Mouse (Mus musculus) CD4-positive, CD25-positive, alpha-beta regulatory T cell, adult 4 months (primary cell): ENCODE results near the gene Acox3. TPM values are rescaled to one million over a fixed set of nuclear protein-coding genes. Genes with fewer than 3 reads are reported as not detected.
A peak's percentile ranks its signal among the peaks of the same experiment; 100 is the strongest.

Experiments used
- ATAC-seq: one replicate; pipeline ENCODE4 v1.8.0; 2017
- polyA plus RNA-seq, 2 experiments: library from polyadenylated mRNA; unstranded; fragments of 100-300 nt; shearing (Covaris generic); gene quantifications; one replicate each; pipeline ENCODE4 v1.2.1; 2017

The Acox3 gene
- 10 to 100 TPM; 19.1 to 42.0 TPM for polyA plus RNA-seq

GRCm38 (mm10) chr5:35582445-35583220 lies at the start of gene Acox3:
Gene Acox3 (plus strand): TSS chr5:35583040.
- peak; percentile 95 for ATAC-seq

DNA sequence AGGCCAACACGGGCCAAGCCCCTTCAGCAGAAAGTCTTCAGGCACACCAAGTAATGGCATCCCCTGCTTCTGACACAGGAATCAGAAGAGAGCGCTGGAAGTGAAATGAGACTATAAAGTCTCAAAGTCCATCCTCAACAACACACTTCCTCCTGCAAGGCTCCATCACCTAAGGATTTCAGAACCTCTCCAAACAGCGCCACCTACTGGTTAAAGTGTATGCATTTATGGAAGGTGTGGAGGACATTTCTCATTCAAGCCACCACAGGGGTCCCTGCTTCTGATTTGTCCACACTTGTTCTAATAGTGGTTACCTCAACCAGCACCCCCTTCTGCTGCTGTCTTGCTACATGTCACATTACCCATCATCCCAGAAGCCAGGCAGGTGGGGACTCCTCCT lies 46.6 kb upstream of the Acox3 start:
- no peak for ATAC-seq

DNA sequence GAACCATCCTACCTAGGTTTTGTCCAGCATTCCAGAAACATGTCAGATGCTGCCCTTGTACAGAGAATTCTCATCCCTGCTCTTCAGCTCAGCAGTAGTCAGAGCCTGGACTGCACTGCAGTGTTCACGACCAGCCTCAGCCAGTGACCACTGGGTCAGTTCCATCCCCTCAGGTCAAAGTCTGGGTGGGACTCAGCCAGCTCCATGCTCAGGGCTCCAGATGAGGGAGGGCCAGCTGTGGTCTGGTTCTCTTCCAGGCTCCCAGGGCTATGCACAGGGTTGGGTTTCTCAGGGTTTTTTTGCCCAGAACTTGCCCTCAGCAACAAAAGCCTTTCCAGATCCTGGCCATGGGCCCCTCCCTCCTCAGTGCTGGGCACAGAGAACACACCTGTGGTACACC lies 45.4 kb upstream of the Acox3 start:
- ATAC-seq = no peak

DNA sequence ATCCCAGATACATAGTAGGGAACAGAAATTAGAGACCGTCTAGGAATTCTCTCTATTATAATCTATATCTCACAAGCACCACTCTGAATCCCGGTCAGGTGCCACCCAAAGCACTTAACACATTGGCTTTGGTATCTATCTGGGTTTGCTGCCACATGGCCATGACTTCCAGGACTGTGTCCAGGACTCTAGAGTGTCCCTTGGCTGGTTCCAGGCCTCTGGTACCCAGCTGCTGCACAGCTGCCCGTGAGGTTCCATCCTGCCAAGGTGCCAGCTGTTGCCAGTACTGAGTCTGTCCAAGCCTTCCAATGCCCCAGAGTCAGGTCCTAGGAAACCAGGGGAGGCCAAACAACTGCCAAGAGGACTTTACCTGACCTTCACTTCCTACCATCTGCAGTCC lies 44.8 kb upstream of the Acox3 start:
- ATAC-seq = no peak

DNA sequence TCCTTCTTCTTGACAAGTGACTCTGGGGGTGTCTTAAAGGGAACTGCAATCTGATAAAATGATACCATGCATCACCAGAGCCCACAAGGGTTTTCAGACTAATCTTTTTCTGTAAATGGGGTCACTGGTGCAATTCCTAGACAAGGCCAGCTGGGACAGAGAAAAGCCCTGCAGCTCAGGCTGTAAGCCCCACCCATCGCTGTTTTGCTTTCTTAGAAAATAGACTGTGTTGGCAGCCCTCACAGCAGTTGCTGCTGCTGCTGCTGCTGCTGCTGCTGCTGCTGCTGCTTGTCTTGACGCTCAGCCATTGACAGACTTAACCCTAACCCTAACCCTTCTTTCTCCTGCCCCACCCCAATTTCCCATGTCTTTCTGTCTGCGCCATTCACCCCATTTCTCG lies 43.3 kb upstream of the Acox3 start:
- ATAC-seq = no peak

GRCm38 (mm10) chr5:35540555-35540954 lies 42.3 kb upstream of the Acox3 start:
- no peak for ATAC-seq

- no peak for ATAC-seq
Observed at GRCm38 (mm10) chr5:35541059-35541790, 41.6 kb upstream of the Acox3 start.

GRCm38 (mm10) chr5:35546127-35546526 lies 36.7 kb upstream of the Acox3 start:
- ATAC-seq = no peak

GRCm38 (mm10) chr5:35551855-35552837 lies 30.7 kb upstream of the Acox3 start:
- ATAC-seq = no peak

DNA sequence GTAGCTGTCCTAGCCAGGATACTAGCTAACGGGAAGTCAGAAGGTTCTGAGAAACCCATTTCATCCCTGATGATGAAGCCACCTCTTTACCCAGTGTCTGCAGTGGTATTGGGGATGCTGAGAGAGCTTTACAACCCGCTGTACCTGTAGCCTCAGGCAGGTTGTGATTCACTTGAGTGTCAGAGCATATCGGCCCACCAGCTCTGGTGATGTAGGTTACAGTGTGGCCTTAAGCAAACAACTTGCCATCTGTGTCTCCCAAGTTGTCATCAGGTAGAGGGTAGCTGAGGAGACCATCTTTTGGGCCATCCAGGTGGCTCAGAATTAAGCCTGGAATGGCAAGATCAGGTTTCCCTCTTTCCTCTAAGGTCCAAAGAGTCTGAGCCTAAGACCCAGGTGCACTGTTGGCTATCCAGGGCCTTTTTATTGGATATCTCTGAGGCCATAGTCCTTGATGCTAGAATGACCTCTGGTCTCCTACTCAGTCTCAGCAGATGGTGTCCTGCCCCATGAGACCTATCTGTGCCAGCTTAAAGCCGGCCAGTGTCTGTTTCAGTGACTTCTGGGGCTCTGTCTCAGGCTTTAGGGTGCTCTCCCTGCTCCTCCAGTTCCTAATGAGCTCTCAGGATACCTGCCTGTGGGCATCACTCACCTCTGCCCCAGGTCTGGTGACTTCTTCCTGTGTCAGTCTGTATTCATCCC lies 29.9 kb upstream of the Acox3 start:
- ATAC-seq = no peak

DNA sequence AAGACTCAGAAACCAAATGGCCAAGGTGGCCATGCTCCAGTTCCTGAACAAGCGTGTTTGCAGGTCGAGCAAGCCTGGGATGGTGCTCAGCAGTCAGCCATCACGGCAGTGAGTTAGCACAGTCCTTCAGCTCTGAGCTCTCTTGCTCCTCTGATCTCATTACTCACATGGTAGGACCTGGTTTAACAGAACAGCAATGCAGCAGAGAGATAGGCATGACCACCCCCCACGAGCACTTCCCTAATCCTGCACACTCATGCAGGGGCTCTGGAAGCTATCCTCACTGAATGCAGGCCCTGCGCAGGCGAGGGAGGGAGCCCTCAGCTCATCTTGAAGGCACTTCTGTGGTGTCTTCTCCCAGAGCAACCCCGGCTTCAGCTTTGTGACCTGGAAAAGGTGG lies 26.4 kb upstream of the Acox3 start:
- ATAC-seq = no peak

DNA sequence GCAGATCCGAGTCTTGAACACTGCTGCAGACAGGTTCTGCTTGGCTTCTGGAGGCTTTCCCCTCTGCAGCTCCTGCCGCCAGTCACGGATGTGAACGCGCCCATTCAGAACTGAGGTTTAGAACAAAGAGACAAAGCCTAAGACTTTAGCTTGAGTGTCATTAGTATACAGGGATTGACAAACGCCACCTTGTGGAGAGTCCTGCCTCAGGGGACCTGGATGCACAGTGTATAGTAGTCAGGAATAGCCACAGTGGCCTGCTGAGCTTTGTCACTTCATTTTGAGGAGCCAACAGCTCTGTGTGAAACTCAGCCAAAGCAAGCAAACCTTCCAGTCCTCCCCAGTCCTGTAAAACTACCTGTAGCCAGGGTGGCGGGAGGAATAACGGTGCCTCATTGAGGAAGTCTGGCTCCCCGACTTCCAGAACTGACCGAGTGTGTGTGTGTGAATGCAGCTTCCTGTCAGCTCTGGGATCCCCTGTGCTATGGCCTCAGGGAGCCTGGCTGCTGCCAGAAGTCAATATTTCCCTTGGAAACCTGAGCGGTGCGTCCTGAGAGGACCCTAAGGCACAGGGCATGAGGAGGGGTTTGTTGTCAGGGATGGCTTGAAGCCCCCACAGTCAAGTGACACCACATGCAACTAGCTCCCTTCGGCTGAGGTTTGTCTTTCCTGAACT lies 24.8 kb upstream of the Acox3 start:
- no peak for ATAC-seq

- no peak for ATAC-seq
Observed at GRCm38 (mm10) chr5:35559447-35559846, 23.4 kb upstream of the Acox3 start.

DNA sequence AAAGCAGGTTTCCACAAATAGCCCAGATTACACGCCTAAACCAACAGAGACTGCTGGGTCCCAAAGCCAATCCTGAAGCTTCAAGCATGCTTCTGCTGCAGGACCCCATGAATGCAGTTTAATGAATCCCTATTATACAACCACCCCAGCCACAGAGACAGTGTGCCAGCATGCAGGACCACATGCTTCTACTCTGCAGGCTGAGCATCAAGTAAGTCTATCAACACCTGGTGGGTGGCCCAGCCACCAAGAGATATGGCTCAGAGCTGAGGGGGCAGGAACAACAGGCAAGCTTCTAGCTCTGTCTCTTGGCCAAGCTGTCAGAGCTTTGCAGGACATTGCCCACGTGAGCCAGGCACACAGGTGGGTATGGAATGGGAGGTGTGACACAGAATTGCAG lies 20.2 kb upstream of the Acox3 start:
- ATAC-seq = no peak

DNA sequence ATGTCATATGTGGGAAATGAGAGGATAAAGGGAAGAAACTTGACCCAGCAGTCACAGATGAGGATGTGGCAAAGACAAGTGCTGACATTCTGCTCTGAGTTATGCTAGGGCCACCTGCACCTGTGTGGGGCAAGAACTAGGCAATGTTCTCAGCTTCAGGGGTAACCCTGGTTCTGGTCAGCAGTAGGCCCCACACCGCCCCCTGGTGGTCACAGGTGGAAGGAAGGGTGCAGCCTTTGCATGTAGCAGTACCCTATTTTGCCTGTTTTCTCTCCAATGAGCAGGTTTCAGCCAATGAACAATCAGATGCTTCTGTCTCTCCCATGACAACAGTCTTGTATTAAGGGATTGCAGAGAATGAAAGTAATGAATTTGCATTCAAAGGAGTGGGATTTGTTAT lies 19.4 kb upstream of the Acox3 start:
- peak; percentile 67 for ATAC-seq

DNA sequence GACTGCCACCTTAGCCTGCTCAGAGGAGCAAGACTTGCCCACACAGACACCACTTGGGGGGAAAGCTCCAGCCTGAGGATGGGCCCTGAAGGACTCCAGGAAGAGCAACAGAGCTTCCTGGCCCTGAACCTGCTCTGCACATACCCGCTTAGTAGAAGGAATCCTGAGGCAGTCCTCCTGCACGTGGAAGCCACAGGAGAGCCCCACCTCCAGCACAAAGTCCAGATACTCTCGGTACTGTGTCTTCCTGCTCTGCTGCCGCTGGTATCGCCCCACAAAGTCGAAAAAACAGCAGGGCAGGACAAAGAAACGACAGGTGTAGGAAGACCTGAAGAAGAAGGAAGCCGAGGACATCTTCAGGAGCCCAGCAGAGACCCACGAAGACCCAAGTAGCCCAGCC lies 17.6 kb upstream of the Acox3 start:
- ATAC-seq = no peak

DNA sequence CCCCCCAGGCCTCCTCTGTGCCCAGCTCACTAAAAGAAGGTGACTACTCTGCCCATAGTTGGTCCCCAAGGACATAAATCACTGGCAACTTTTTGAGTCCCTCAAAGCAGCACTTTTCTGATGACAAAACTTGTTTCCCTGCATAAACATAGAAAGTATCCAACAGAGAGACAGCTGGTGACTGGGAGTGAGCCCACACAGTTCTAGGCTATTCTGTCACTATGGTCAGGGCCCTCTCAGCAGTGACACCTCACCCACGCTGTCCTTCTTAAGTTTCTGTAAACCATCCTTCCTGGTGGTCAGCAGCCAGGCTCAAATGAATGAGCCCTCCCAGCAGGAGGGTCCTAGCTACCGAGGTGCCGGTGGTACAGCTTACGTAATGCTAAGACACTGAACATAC lies 16.2 kb upstream of the Acox3 start:
- no peak for ATAC-seq

DNA sequence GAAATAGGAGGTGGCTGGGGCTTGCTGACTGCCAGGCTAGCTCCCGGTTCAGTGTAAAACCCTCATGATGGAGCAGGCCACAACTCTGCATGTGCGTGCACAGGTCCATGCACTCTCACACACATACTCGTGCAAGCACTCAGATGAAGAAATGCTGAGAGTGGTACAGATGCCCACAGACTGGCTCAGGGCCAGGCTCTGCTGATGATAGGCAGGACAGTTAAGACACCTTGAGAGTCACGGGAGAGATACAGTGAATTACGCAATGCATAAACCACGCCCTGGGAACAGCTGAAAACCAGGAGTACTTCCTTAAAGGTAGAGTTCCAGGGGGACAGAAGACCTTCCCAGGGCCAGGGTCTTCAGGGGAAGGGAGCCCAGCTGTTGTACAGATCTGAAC lies 11.3 kb upstream of the Acox3 start:
- no peak for ATAC-seq

DNA sequence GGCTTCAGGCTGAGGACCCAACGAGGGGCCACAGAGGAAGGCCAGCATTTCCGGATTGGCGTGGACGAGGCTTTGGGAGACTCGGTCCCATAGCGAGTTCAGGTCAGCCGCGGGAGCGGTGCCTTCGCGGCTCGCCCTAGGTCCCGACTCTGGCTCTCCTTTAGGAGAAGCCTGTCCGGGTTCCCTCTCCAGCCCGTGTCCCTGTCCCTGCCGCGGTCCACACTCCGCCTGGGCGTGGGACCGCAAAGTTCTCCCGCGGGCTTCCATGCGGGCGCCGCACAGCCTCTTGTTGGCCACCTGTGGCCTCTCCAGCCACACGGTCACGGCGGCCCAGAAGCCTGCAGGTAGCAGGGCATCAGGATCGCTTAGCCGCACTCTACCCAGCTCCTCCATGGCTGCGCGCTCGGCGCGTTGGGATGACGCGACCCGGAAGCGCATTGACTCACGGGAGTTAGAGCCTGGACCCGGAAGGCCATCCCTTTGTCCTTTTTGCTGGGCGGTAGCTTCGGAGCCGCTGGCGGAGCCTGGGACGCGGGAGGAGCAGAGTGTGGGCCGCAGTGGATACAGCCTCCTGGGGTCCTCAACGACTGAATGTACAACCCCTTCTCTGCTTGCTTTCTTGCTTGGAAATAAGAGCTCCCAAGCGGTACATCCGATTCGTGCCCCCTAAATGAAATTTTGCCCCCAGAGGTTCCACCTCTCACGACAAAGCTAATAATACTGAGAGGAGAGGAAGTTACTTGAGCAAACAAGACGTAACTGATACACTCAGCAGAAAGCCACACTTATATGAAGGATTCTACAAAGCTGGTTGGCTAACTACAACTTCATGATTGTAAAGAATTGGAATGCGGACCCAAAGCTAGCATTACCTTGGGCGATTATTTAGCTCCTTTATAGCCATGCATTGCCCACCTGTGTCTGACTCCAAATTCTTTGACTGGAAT lies 7.9 kb upstream of the Acox3 start, which contains the start of gene Trmt44:
Gene Trmt44, minus strand, starts transcription at position 418 of the 947 bp plus-strand sequence.
- ATAC-seq = peak; percentile 99

GRCm38 (mm10) chr5:35576409-35577020 lies 6.3 kb upstream of the Acox3 start:
- no peak for ATAC-seq
